Mouse (Mus musculus): ENCODE data around the gene Klhl26. TPM values are rescaled to one million over a fixed set of nuclear protein-coding genes. Genes with fewer than 3 reads are reported as not detected.

Klhl26 gene
- 28.5 and 30.0 TPM in 2 replicates for polyA plus RNA-seq (2014; fragmentation: Nextera tagmentation; extraction: Ambion mirVana)

- no peaks in the 10 kb centered on the region for H3K9me3 ChIP-seq (ENCODE audit: control insufficient read depth, low read length)
- H3K4me1 ChIP-seq (replicated peaks; ENCODE audit: control insufficient read depth, insufficient read depth, low read length), result peaks cover 15% of the 10 kb centered on the region
- H3K27ac ChIP-seq, result no peak within 1 kb of the TSS
- H3K36me3 ChIP-seq (replicated peaks; ENCODE audit: control insufficient read depth, insufficient read depth), result no peaks in the 10 kb centered on the region
- peak; percentile 89 for DNase-seq (ENCODE audit: low spot score)
- H3K9ac ChIP-seq, result peak within 1 kb of the TSS; percentile 82
- H3K27me3 ChIP-seq (ENCODE audit: control insufficient read depth, insufficient read depth, low read length), result peaks cover 12% of the 10 kb centered on the region; the same call in 1 of the 2 replicates
- H3K4me2 ChIP-seq (replicated peaks), result peak within 1 kb of the TSS; percentile 92
- H3K4me3 ChIP-seq (replicated peaks; ENCODE audit: low read length), result peak within 1 kb of the TSS; percentile 62
- under 1% methylated on average over 53 of the region's 53 CpGs for WGBS
- peak; percentile 91 for ATAC-seq (ENCODE audit: low FRiP score)
Measured at GRCm38 (mm10) chr8:70476333-70477268, at the start of gene Klhl26. Klhl26 (minus strand) TSS chr8:70476968.

- WGBS, result under 1% methylated on average over 51 of the region's 51 CpGs
Measured at GRCm38 (mm10) chr8:70522592-70523403, 46.0 kb upstream of the Klhl26 start.

GRCm38 (mm10) chr8:70519606-70520005, 42.8 kb upstream of the Klhl26 start:
- 83% methylated on average over 2 of the region's 2 CpGs for WGBS
- no peak overlapping the region for H3K4me2 ChIP-seq (replicated peaks)

More at GRCm38 (mm10) chr8:70522592-70523403, 46.0 kb upstream of the Klhl26 start:
- H3K4me2 ChIP-seq (replicated peaks), result peak overlapping the region; percentile 71
- H3K9me3 ChIP-seq (ENCODE audit: control insufficient read depth, low read length), result no peaks in the 10 kb centered on the region
- ATAC-seq (ENCODE audit: low FRiP score) (peak; percentile 87), DNase-seq (ENCODE audit: low spot score) (peak; percentile 98)
- 0 out of 2 replicates have a peak, but pooled peaks cover 15% of the 10 kb centered on the region for H3K36me3 ChIP-seq (replicated peaks; ENCODE audit: control insufficient read depth, insufficient read depth)
- peak overlapping the region; percentile 69 for H3K9ac ChIP-seq
- no peaks in the 10 kb centered on the region for H3K27me3 ChIP-seq (ENCODE audit: control insufficient read depth, insufficient read depth, low read length)
- H3K27ac ChIP-seq, result peak overlapping the region; percentile 92
- peak overlapping the region; percentile 71 for H3K4me3 ChIP-seq (replicated peaks; ENCODE audit: low read length)
- H3K4me1 ChIP-seq (replicated peaks; ENCODE audit: control insufficient read depth, insufficient read depth, low read length), result peaks cover 22% of the 10 kb centered on the region

DNA sequence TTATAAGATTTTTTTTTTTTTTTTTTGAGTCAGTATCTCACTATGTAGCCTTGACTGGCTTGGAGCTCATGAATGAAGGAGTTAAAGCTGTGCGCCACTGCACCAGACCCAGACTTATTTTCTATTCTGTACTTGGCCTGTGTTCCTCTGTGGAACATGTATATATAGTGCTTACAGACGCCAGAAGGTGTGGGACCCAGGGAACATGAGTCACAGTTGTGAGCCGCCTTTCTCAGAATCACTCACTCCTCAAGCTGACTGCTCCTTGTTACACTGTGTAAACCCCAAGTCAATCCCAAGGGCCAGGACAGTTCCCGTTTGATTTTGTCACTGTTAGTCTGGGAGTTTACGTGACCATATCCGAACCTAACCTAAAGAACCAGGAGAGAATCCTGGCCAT, 42.3 kb upstream of the Klhl26 start:
- 91% methylated on average over 6 of the region's 6 CpGs for WGBS
- peaks cover 31% of the 10 kb centered on the region for H3K36me3 ChIP-seq (replicated peaks; ENCODE audit: control insufficient read depth, insufficient read depth)
- H3K9ac ChIP-seq, result no peak overlapping the region
- H3K4me3 ChIP-seq (replicated peaks; ENCODE audit: low read length), result no peak overlapping the region
- no peaks in the 10 kb centered on the region for H3K9me3 ChIP-seq (ENCODE audit: control insufficient read depth, low read length)
- H3K4me2 ChIP-seq (replicated peaks), result no peak overlapping the region
- H3K27ac ChIP-seq, result no peak overlapping the region
- H3K27me3 ChIP-seq (ENCODE audit: control insufficient read depth, insufficient read depth, low read length), result no peaks in the 10 kb centered on the region
- DNase-seq (ENCODE audit: low spot score), result no peak
- H3K4me1 ChIP-seq (replicated peaks; ENCODE audit: control insufficient read depth, insufficient read depth, low read length), result peaks cover 11% of the 10 kb centered on the region; the same call in 1 of the 2 replicates
- no peak for ATAC-seq (ENCODE audit: low FRiP score)

More at GRCm38 (mm10) chr8:70519606-70520005, 42.8 kb upstream of the Klhl26 start:
- H3K4me3 ChIP-seq (replicated peaks; ENCODE audit: low read length), result no peak overlapping the region
- ATAC-seq (ENCODE audit: low FRiP score) (no peak), DNase-seq (ENCODE audit: low spot score) (no peak)
- peaks cover 11% of the 10 kb centered on the region; the same call in 1 of the 2 replicates for H3K4me1 ChIP-seq (replicated peaks; ENCODE audit: control insufficient read depth, insufficient read depth, low read length)
- no peaks in the 10 kb centered on the region for H3K27me3 ChIP-seq (ENCODE audit: control insufficient read depth, insufficient read depth, low read length)
- no peak overlapping the region for H3K9ac ChIP-seq
- no peaks in the 10 kb centered on the region for H3K9me3 ChIP-seq (ENCODE audit: control insufficient read depth, low read length)
- no peak overlapping the region for H3K27ac ChIP-seq
- H3K36me3 ChIP-seq (replicated peaks; ENCODE audit: control insufficient read depth, insufficient read depth), result peaks cover 26% of the 10 kb centered on the region

DNA sequence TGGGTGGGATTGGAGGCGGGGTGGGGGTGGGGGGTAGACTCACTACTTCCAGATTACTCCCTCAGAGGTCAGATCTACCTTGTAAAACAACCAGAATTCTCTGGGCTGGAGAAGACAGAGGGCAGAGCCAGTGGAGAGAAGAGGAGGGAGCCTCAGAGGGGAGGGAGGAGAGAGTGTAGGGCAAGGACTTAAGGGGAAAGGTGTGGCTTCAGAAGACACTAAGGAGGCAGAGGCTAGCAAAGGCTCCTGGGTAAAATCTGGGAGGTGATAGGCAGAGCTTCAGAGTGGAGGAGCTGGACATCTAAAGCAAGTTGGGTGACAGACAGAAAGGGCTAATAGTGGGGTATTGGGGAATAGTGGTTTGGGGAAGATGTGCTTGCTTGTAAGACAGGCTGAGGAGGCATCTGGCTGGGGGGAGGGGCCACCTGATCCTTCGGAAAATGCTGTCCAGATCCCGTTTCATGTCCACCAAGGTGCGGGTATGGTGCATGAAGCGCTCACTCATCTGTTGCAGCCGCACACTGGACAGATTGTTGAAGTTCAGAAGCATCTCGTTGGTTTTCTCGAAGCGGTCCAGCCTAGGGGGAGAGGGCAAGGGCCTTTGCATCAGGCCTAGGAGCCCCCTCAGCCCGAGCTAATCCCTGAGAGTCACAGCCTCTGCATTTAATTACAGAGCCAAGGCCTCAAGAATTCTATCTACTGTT, 41.3 kb upstream of the Klhl26 start:
- ATAC-seq (ENCODE audit: low FRiP score) (no peak), DNase-seq (ENCODE audit: low spot score) (no peak)
- Histone ChIP-seq H3K4me2 (replicated peaks) (no peak overlapping the region), H3K4me1 (replicated peaks; ENCODE audit: control insufficient read depth, insufficient read depth, low read length) (peaks cover 6% of the 10 kb centered on the region; the same call in 1 of the 2 replicates), H3K36me3 (replicated peaks; ENCODE audit: control insufficient read depth, insufficient read depth) (peaks cover 37% of the 10 kb centered on the region), H3K9me3 (ENCODE audit: control insufficient read depth, low read length) (no peaks in the 10 kb centered on the region), H3K9ac (no peak overlapping the region), H3K27ac (no peak overlapping the region), H3K4me3 (replicated peaks; ENCODE audit: low read length) (no peak overlapping the region), H3K27me3 (ENCODE audit: control insufficient read depth, insufficient read depth, low read length) (no peaks in the 10 kb centered on the region)
- 80% methylated on average over 10 of the region's 10 CpGs for WGBS

GRCm38 (mm10) chr8:70513441-70513840, 36.7 kb upstream of the Klhl26 start:
- WGBS, result 70% methylated on average over 2 of the region's 2 CpGs
- H3K4me3 ChIP-seq (replicated peaks; ENCODE audit: low read length), result no peak overlapping the region
- no peaks in the 10 kb centered on the region for H3K27me3 ChIP-seq (ENCODE audit: control insufficient read depth, insufficient read depth, low read length)
- H3K9ac ChIP-seq, result no peak overlapping the region
- DNase-seq (ENCODE audit: low spot score) (no peak), ATAC-seq (ENCODE audit: low FRiP score) (no peak)
- peaks cover 31% of the 10 kb centered on the region for H3K36me3 ChIP-seq (replicated peaks; ENCODE audit: control insufficient read depth, insufficient read depth)
- H3K4me2 ChIP-seq (replicated peaks), result no peak overlapping the region
- no peaks in the 10 kb centered on the region for H3K9me3 ChIP-seq (ENCODE audit: control insufficient read depth, low read length)
- H3K27ac ChIP-seq, result no peak overlapping the region
- H3K4me1 ChIP-seq (replicated peaks; ENCODE audit: control insufficient read depth, insufficient read depth, low read length), result peaks cover 16% of the 10 kb centered on the region

DNA sequence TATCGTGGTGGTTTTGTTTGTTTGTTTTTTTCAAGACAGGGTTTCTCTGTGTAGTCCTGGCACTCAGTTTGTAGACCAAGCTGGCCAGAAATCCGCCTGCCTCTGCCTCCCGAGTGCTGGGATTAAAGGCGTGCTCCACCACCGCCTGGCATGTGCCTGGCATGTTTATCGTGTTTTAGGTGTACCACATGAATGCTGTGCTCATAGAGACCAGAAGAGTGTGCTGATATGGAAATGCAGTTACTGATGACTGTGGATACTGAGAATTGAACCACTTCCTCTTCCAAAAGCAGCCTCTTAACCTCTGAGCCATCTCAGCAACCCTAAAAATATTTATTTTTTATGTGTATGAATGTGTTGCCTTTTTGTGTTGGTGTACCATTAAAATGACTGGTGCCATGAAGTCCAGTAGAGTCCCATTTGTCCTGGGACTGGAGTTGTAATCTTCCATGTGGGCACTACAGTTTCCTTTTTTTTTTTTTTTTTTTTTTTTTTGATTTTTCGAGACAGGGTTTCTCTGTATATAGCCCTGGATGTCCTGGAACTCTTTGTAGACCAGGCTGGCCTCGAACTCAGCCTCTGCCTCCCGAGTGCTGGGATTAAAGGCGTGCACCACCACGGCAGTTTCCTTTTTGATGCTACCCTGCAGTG, 35.6 kb upstream of the Klhl26 start:
- H3K9ac ChIP-seq, result no peak overlapping the region
- H3K4me3 ChIP-seq (replicated peaks; ENCODE audit: low read length), result no peak overlapping the region
- peaks cover 39% of the 10 kb centered on the region for H3K36me3 ChIP-seq (replicated peaks; ENCODE audit: control insufficient read depth, insufficient read depth)
- no peak overlapping the region for H3K4me2 ChIP-seq (replicated peaks)
- H3K27ac ChIP-seq, result no peak overlapping the region
- DNase-seq (ENCODE audit: low spot score), result no peak
- H3K9me3 ChIP-seq (ENCODE audit: control insufficient read depth, low read length), result no peaks in the 10 kb centered on the region
- H3K27me3 ChIP-seq (ENCODE audit: control insufficient read depth, insufficient read depth, low read length), result no peaks in the 10 kb centered on the region
- no peak for ATAC-seq (ENCODE audit: low FRiP score)
- 94% methylated on average over 11 of the region's 11 CpGs for WGBS
- peaks cover 16% of the 10 kb centered on the region for H3K4me1 ChIP-seq (replicated peaks; ENCODE audit: control insufficient read depth, insufficient read depth, low read length)

DNA sequence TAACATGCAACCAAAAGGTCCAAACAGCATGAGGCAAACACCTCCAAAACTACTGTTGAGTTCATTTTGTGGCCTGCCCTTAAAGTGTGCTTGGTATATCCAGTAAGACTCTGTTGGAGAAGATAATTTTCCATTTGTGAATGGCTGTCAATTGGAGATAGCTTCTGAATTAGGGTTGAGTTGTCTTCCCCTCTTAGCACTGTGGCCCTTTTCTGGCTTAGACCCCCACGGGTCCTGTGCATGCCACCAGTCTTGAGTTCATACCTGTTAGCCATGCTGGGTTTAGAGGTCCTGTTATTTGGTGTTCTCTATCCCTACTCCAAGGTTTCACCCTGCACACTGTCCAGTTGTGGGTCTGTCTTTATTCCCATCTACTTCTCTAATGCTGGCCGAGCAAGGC, 35.0 kb upstream of the Klhl26 start:
- H3K9me3 ChIP-seq (ENCODE audit: control insufficient read depth, low read length), result no peaks in the 10 kb centered on the region
- DNase-seq (ENCODE audit: low spot score), result no peak
- no peak overlapping the region for H3K4me2 ChIP-seq (replicated peaks)
- ATAC-seq (ENCODE audit: low FRiP score), result no peak
- no peak overlapping the region for H3K9ac ChIP-seq
- peaks cover 16% of the 10 kb centered on the region for H3K4me1 ChIP-seq (replicated peaks; ENCODE audit: control insufficient read depth, insufficient read depth, low read length)
- H3K4me3 ChIP-seq (replicated peaks; ENCODE audit: low read length), result no peak overlapping the region
- 94% methylated on average over 2 of the region's 2 CpGs for WGBS
- H3K36me3 ChIP-seq (replicated peaks; ENCODE audit: control insufficient read depth, insufficient read depth), result peaks cover 45% of the 10 kb centered on the region
- no peaks in the 10 kb centered on the region for H3K27me3 ChIP-seq (ENCODE audit: control insufficient read depth, insufficient read depth, low read length)
- no peak overlapping the region for H3K27ac ChIP-seq

All from hindbrain, embryonic 14.5 days (tissue).